Mouse (Mus musculus) limb, embryonic 11.5 days (tissue): ENCODE results near the gene Cadps. TPM values are rescaled to one million over a fixed set of nuclear protein-coding genes. Genes with fewer than 3 reads are reported as not detected.

Experiments
- ATAC-seq: fragments of 200-750 bp; cut with Nextera tagmentation; 2 replicates; pipeline ENCODE4 v1.8.0; 2017; ENCODE audit warnings: low read depth; ENCODE audit not compliant: insufficient number of reproducible peaks, low FRiP score, low TSS enrichment
- DNase-seq: peaks from one replicate; pipeline ENCODE4 v3.0.0-alpha.2; 2015; ENCODE audit warnings: low spot score
- H3K27ac ChIP-seq: fragments of 300-500 bp; sonication (generic); replicated peaks from 2 replicates; pipeline ENCODE4 v1.5.1; 2014; ENCODE audit warnings: low read depth, mild to moderate bottlenecking, low read length
- H3K27me3 ChIP-seq: fragments of 300-500 bp; sonication (generic); 2 replicates; pipeline ENCODE4 v1.6.1; 2014; ENCODE audit warnings: mild to moderate bottlenecking, low read length, mixed read lengths; ENCODE audit not compliant: control insufficient read depth, insufficient read depth
- H3K36me3 ChIP-seq: fragments of 300-500 bp; sonication (generic); 2 replicates; pipeline ENCODE4 v1.6.1; 2014; ENCODE audit warnings: mild to moderate bottlenecking, low read length, moderate library complexity, mixed read lengths; ENCODE audit not compliant: control insufficient read depth, insufficient read depth
- H3K4me1 ChIP-seq: fragments of 300-500 bp; sonication (generic); 2 replicates; pipeline ENCODE4 v1.6.1; 2014; ENCODE audit warnings: low read length, mixed read lengths; ENCODE audit not compliant: control insufficient read depth, insufficient read depth
- H3K4me2 ChIP-seq: fragments of 300-500 bp; sonication (generic); 2 replicates; pipeline ENCODE4 v1.6.1; 2014; ENCODE audit warnings: low read depth, mild to moderate bottlenecking, moderate library complexity; ENCODE audit not compliant: severe bottlenecking
- H3K4me3 ChIP-seq: fragments of 300-500 bp; sonication (generic); 2 replicates; pipeline ENCODE4 v1.5.1; 2014; ENCODE audit warnings: low read depth, low read length
- H3K9ac ChIP-seq: fragments of 300-500 bp; sonication (generic); 2 replicates; pipeline ENCODE4 v1.6.1; 2014; ENCODE audit warnings: mild to moderate bottlenecking, low read length
- H3K9me3 ChIP-seq: fragments of 300-500 bp; sonication (generic); 2 replicates; pipeline ENCODE4 v1.6.1; 2016; ENCODE audit warnings: low read length; ENCODE audit not compliant: control insufficient read depth
- WGBS: fragments of 180-500 bp; shearing (Covaris S2); extraction: QIAGEN DNeasy Blood & Tissue Kit; methylation state at CpG from one replicate; pipeline ENCODE4 v1.1.7; 2014; 5-methylcytosine and 5-hydroxymethylcytosine counted together
- polyA plus RNA-seq: library from polyadenylated mRNA; unstranded; fragments of >200 nt; fragmentation: Nextera tagmentation; extraction: Ambion mirVana; gene quantifications from 2 replicates; pipeline ENCODE4 v1.2.1, GENCODE M21; 2014

The Cadps gene
- polyA plus RNA-seq, 1 experiment from 2014 or later = 0.36 TPM

- 46% methylated on average over 2 of the region's 2 CpGs for WGBS
- H3K4me1 ChIP-seq = no peaks in the 10 kb centered on the region
- no peak overlapping the region for H3K4me3 ChIP-seq
- no peaks in the 10 kb centered on the region for H3K27me3 ChIP-seq
- no peaks in the 10 kb centered on the region for H3K9me3 ChIP-seq
- ATAC-seq (no peak), DNase-seq (no peak)
- H3K4me2 ChIP-seq = no peak overlapping the region
- H3K9ac ChIP-seq = no peak overlapping the region
- H3K27ac ChIP-seq = no peak overlapping the region
- no peaks in the 10 kb centered on the region for H3K36me3 ChIP-seq
Observed at GRCm38 (mm10) chr14:12541733-12542132, 281.1 kb downstream of the Cadps start.

DNA sequence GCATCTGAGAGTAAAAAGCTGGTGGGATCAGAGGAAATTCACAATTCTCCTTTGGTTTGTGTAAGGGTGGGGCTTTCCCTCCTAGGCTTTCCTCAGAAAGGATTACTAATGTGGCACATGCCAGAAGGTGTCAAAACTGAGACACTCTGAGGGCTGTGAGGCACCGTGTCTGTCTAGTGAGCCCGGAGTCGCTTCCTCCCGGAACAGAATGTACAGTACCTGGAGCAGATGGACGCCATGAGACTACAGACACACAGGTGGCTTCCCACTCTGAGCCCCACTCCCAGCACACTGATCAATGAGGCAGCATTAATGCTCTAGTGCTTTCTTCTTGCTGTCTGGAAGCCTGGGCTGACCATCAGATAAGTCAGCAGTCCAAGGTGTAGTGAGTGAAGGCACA, 283.8 kb downstream of the Cadps start:
- H3K9ac ChIP-seq = no peak overlapping the region

GRCm38 (mm10) chr14:12531101-12531500, 291.8 kb downstream of the Cadps start:
- H3K36me3 ChIP-seq = no peaks in the 10 kb centered on the region
- no peaks in the 10 kb centered on the region for H3K4me1 ChIP-seq
- WGBS = 23% methylated on average over 1 of the region's 1 CpGs
- H3K9me3 ChIP-seq = no peaks in the 10 kb centered on the region
- no peak overlapping the region for H3K4me3 ChIP-seq
- H3K4me2 ChIP-seq = no peak overlapping the region
- peak; percentile 33 for DNase-seq
- H3K9ac ChIP-seq = no peak overlapping the region
- no peaks in the 10 kb centered on the region for H3K27me3 ChIP-seq
- H3K27ac ChIP-seq = no peak overlapping the region
- ATAC-seq = 0 out of 2 replicates have a peak, but pooled peaks have one; percentile 26

More for the DNA sequence above, 283.8 kb downstream of the Cadps start:
- Histone ChIP-seq H3K27ac (no peak overlapping the region), H3K27me3 (no peaks in the 10 kb centered on the region), H3K4me3 (no peak overlapping the region), H3K9me3 (no peaks in the 10 kb centered on the region), H3K4me1 (no peaks in the 10 kb centered on the region), H3K4me2 (no peak overlapping the region), H3K36me3 (no peaks in the 10 kb centered on the region)
- WGBS = 86% methylated on average over 5 of the region's 5 CpGs
- no peak for DNase-seq
- ATAC-seq = no peak

DNA sequence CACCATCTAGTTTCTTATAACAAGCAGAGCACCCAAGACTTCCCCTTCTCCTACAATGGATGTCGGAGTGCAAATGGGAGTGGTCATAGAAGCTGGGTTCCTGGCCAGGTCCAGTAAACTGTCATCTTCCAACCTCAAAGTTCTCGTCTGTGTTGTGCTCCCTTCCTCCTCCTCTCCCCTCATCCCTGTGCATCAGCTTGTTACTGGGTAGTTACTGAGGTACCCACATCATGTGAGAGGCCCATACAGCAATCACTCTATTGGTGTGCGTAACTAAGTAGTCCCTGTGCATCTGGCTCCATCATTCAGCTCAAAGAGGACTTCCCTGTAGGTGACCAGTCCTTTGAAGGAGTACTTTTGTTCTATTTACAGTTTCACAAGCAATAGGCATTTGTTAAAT, 292.3 kb downstream of the Cadps start:
- 75% methylated on average over 3 of the region's 3 CpGs for WGBS
- H3K4me3 ChIP-seq = no peak overlapping the region
- DNase-seq (no peak), ATAC-seq (no peak)
- no peaks in the 10 kb centered on the region for H3K4me1 ChIP-seq
- H3K9me3 ChIP-seq = no peaks in the 10 kb centered on the region
- no peaks in the 10 kb centered on the region for H3K27me3 ChIP-seq
- no peak overlapping the region for H3K9ac ChIP-seq
- no peaks in the 10 kb centered on the region for H3K36me3 ChIP-seq
- no peak overlapping the region for H3K27ac ChIP-seq
- H3K4me2 ChIP-seq = no peak overlapping the region

DNA sequence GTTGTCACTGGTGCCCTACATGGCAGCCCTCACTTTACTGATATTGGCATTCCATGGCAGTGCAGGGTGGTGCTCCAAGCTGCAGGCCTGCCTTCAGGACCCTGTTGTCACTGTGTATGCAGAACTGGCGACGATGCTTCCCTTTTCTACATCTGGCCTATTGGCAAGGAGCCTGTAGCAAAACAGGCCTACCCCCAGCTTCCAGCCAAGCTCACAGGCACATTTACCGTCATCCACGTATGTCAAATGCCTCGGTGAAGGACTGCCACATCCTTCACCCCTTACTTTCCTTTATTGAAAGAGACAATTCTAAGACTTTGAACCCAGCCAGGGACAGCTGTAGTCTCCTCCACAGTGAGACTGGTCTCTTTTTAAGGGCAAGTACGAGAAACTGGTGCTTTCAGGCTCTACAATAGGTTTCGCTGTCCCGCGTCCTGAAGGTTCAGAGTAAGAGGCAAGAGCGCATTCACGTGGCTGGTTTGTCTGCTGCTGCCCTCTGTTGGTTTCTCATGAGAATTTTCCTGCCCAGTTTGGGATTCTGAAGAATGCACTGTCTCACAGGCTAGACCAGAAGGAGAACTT, 292.8 kb downstream of the Cadps start:
- ATAC-seq = 0 out of 2 replicates have a peak, but pooled peaks have one; percentile 17
- Histone ChIP-seq H3K36me3 (no peaks in the 10 kb centered on the region), H3K27me3 (no peaks in the 10 kb centered on the region), H3K4me2 (no peak overlapping the region), H3K27ac (no peak overlapping the region), H3K9ac (no peak overlapping the region), H3K4me1 (no peaks in the 10 kb centered on the region), H3K9me3 (no peaks in the 10 kb centered on the region), H3K4me3 (no peak overlapping the region)
- 14% methylated on average over 11 of the region's 11 CpGs for WGBS
- peak; percentile 84 for DNase-seq

DNA sequence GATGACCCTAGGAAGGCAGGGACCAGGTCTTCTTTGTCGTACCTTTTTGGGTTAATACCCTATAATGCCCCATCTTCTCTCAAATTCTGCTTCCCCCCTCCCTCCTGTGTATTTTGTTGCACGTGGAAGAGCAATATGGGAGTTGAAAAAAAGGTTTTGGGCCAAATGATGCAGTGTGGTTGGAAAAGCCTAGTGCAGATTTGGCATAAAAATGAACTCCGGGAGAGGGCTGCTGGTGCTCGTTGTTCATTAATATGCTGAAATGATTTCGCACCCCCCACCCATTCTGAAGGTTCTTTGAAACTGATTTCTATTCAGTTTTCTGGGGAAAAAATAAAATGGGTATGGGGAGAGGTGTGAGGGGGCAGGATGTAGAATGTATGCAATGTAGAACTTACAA, 295.6 kb downstream of the Cadps start:
- Histone ChIP-seq H3K9ac (no peak overlapping the region), H3K27ac (no peak overlapping the region), H3K4me3 (no peak overlapping the region), H3K36me3 (no peaks in the 10 kb centered on the region), H3K4me2 (no peak overlapping the region), H3K9me3 (no peaks in the 10 kb centered on the region), H3K27me3 (no peaks in the 10 kb centered on the region), H3K4me1 (no peaks in the 10 kb centered on the region)
- ATAC-seq (no peak), DNase-seq (no peak)
- WGBS = 76% methylated on average over 5 of the region's 5 CpGs

DNA sequence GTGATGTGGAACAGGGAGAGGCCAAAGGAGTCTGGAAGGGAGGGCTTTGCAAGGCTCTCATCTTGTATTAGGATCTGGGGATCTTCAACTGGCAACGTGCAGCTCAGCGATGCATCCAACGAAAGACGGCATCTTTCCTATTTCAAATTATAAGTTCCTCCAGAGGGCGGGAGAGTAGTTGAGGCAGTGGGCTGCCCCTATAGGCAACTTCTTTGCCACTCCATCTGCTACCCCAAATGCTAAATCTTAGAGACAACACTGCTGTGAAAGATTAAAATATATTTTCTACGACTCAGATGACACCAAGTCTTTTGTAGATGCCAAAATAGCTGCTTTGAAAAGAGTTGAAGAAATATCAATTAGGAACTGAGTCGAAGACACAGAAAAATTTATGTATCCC, 315.9 kb downstream of the Cadps start:
- H3K27me3 ChIP-seq = no peaks in the 10 kb centered on the region

GRCm38 (mm10) chr14:12504191-12504947, 318.5 kb downstream of the Cadps start:
- no peak overlapping the region for H3K4me2 ChIP-seq

More for the DNA sequence above, 315.9 kb downstream of the Cadps start:
- DNase-seq = no peak
- H3K4me2 ChIP-seq = no peak overlapping the region
- no peak overlapping the region for H3K27ac ChIP-seq
- 86% methylated on average over 7 of the region's 7 CpGs for WGBS
- H3K4me3 ChIP-seq = no peak overlapping the region
- H3K9me3 ChIP-seq = no peaks in the 10 kb centered on the region
- no peak overlapping the region for H3K9ac ChIP-seq
- ATAC-seq = no peak
- no peaks in the 10 kb centered on the region for H3K36me3 ChIP-seq
- no peaks in the 10 kb centered on the region for H3K4me1 ChIP-seq

More at GRCm38 (mm10) chr14:12504191-12504947, 318.5 kb downstream of the Cadps start:
- no peaks in the 10 kb centered on the region for H3K36me3 ChIP-seq
- DNase-seq = no peak
- no peak overlapping the region for H3K4me3 ChIP-seq
- H3K9ac ChIP-seq = no peak overlapping the region
- no peak for ATAC-seq
- WGBS = 82% methylated on average over 12 of the region's 12 CpGs
- no peaks in the 10 kb centered on the region for H3K4me1 ChIP-seq
- no peaks in the 10 kb centered on the region for H3K9me3 ChIP-seq
- H3K27me3 ChIP-seq = no peaks in the 10 kb centered on the region
- H3K27ac ChIP-seq = no peak overlapping the region
